Mouse (Mus musculus) cortical plate, adult 2 months (tissue): ENCODE measurements around the gene Galr3. TPM values are rescaled to one million over a fixed set of nuclear protein-coding genes. Genes with fewer than 3 reads are reported as not detected.
"Not testable (repeated sequence)": the region's sequence is repeated elsewhere in the genome, so short reads cannot be mapped to it uniquely, and the experiment has no call there.

Experiments used
- H3K27ac ChIP-seq: fragments of 200-500 bp; 2 replicates; pipeline ENCODE4 v1.5.1; 2012; ENCODE audit warnings: low read length, control low read depth, inconsistent platforms; ENCODE audit not compliant: insufficient read depth
- H3K4me1 ChIP-seq: fragments of 200-500 bp; 2 replicates; pipeline ENCODE4 v1.6.1; 2011; ENCODE audit warnings: low read length; ENCODE audit not compliant: control insufficient read depth, insufficient read depth
- H3K4me3 ChIP-seq: fragments of 200-500 bp; 2 replicates; pipeline ENCODE4 v1.5.1; 2011; ENCODE audit warnings: mild to moderate bottlenecking, low read length, control low read depth; ENCODE audit not compliant: insufficient read depth
- CTCF ChIP-seq: fragments of 200-500 bp; IDR thresholded peaks from 2 replicates; pipeline ENCODE4 v1.5.1; 2011; ENCODE audit warnings: mild to moderate bottlenecking, control low read depth, low read length; ENCODE audit not compliant: insufficient read depth; ENCODE audit errors: extremely low read depth
- POLR2A ChIP-seq: fragments of 200-500 bp; IDR thresholded peaks from 2 replicates; pipeline ENCODE4 v1.6.1; 2011; ENCODE audit warnings: mild to moderate bottlenecking, low read length, control low read depth; ENCODE audit not compliant: insufficient read depth; ENCODE audit errors: extremely low read depth
- polyA plus RNA-seq: library from polyadenylated mRNA; depleted of rRNA; stranded (reverse); fragments of >200 nt; gene quantifications from 2 replicates; pipeline ENCODE4 v1.2.3, GENCODE M21; 2012

The Galr3 gene
- polyA plus RNA-seq, 1 experiment: 0.38 TPM

DNA sequence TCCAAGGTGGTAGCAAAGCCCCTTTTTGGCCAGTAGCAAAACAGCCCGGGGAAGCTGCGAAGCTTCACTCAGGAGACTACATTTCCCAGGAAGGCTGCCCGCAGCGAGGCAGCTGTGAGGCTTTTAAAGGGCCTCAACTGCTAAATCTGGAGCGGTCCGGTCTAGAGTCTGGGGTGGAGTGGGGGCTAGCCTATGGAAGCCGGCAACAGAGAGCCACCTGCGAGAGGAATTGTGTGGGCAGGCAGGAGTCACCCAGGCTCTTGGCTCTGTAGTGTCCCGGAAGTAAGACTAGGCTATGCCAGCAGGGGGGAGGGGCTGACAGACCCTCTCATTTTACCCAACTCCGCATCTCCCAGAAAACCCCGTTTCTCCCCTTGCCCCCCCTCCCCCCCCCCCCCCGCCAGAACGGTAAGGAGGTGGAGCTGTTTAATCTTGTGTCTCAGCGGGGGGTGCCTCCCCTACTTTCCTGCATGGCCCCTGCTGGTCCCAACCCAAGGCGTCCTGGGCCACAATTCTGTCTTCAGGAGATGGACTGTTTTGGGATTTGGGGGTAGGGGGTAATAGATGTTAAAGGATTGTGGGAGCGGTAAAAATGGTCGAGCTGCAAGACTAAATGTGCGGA is 15.9 kb upstream of the Galr3 start:
- Histone ChIP-seq H3K4me3 (peak overlapping the region; percentile 41), H3K4me1 (peaks cover 8% of the 10 kb centered on the region), H3K27ac (no peak overlapping the region)
- no peak for TF ChIP-seq CTCF
- no peak for TF ChIP-seq POLR2A

DNA sequence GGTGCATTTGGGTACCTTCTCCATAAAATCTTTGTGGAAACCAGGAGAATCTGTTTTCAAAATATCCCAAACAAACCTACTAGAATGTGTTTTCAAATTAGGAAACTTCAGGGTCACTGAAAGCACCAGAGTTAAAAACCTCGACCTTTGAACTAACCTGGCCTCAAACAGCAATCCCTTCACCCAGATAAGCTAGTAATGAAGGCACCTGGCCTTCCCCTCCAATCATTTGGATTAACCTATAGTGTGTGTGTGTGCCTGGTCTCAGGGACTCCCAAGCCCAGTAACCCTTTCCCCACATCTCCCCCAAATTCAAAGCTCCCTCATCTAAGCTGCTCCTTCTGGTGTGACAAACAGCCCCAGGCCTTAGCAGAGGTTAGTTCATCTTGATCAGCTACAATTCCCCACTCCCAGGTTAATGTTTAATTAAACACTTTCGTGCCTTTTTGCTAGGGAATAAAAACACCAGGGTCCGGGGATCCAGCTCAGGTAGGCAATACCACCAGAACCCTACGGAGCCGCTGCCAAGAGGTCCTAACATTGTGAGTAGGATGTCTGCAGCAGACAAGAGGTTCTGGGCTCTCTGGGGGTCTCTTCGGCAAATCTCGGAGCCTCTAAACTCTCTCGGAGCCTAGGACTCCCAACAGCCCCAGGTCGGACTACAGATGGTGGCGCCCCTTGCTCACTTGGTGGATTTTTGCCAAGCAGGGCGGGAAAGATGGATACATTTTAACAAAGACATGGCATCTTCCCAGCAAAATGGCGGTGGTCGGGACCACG is 15.0 kb upstream of the Galr3 start:
- peaks cover 8% of the 10 kb centered on the region for H3K4me1 ChIP-seq
- TF ChIP-seq POLR2A: no peak
- no peak for TF ChIP-seq CTCF
- no peak overlapping the region for H3K4me3 ChIP-seq
- H3K27ac ChIP-seq: no peak overlapping the region

- Histone ChIP-seq H3K27ac (peak overlapping the region; percentile 99), H3K4me3 (peak overlapping the region; percentile 92), H3K4me1 (peaks cover 8% of the 10 kb centered on the region)
- TF ChIP-seq POLR2A: no peak
- TF ChIP-seq CTCF: no peak
Observed at GRCm38 (mm10) chr15:79027291-79028205, 14.1 kb upstream of the Galr3 start.

DNA sequence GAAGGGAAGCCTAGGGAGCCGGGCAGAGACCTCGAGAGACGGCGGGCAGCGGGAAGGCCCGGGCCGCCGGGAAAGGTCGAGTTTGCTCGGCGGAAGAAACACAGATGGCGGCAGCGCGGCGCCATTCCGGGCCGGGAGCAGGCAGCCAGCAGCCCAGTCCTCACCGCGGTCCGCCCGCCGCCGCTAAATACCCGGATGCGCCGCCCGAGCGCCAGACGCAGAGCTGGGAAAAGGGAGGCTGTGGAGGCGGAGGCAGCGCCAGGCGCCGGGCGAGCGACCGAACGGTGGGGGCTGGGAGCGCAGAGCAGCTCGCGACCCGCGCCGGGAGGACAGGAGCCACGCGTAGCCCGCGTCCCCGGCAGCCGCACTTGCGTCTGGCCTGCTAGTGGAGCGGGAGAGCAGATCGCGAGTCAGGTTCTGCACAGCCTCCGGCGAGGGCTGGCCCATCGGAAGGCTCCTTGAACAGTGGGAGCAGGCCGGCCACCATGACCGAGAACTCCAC is 13.4 kb upstream of the Galr3 start, which contains the start of gene H1f0:
Gene H1f0 (plus strand): TSS at position 214 of the 502 bp plus-strand sequence.
- Histone ChIP-seq H3K4me1 (peaks cover 7% of the 10 kb centered on the region; the same call in 1 of the 2 replicates), H3K27ac (peak within 1 kb of the TSS; percentile 99), H3K4me3 (peak within 1 kb of the TSS; percentile 92)
- TF ChIP-seq CTCF: no peak
- TF ChIP-seq POLR2A: peak; percentile 62; the same call in 1 of the 2 replicates

GRCm38 (mm10) chr15:79028823-79029484 is 12.7 kb upstream of the Galr3 start:
- Histone ChIP-seq H3K4me3 (peak overlapping the region; percentile 92), H3K27ac (peak overlapping the region; percentile 99), H3K4me1 (peaks cover 7% of the 10 kb centered on the region; the same call in 1 of the 2 replicates)
- no peak for TF ChIP-seq POLR2A
- no peak for TF ChIP-seq CTCF

DNA sequence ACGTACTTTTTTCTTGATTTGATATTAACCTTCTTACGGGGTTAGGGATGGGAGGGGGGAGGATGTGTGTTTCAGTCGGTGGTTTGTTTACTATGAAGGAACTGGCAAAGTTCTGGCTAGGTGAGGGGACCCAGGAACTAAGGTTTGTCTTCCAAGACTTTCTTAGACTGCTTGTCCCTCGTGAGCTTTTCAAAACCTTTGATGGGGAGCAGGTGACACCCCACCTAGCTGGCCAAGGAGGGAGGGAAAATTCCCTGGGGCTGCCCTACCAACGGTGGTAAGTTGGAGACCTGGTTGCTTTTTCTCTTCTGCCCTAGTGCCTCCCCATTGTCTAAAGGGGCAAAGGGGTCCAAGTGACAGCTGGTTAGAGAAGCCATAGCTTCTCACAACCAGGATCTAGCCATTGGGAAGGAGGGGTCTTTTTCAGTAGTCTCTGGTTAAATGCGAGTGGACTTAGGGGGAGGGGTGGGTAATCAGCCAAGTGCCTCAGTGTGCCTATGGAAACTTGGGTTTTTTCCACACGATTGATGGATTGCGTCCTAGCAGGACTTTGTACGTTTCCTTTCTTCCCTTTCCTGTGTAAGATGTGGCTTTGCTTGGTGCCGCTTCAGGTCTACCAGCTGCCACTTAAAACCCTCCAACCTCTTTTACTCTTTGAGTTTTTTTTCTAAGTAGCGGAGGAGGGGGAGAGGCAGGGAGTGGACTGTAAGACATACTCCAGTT is 12.0 kb upstream of the Galr3 start:
- no peak overlapping the region for H3K27ac ChIP-seq
- peaks cover 7% of the 10 kb centered on the region; the same call in 1 of the 2 replicates for H3K4me1 ChIP-seq
- H3K4me3 ChIP-seq: peak overlapping the region; percentile 92
- TF ChIP-seq POLR2A (no peak), CTCF (no peak)

DNA sequence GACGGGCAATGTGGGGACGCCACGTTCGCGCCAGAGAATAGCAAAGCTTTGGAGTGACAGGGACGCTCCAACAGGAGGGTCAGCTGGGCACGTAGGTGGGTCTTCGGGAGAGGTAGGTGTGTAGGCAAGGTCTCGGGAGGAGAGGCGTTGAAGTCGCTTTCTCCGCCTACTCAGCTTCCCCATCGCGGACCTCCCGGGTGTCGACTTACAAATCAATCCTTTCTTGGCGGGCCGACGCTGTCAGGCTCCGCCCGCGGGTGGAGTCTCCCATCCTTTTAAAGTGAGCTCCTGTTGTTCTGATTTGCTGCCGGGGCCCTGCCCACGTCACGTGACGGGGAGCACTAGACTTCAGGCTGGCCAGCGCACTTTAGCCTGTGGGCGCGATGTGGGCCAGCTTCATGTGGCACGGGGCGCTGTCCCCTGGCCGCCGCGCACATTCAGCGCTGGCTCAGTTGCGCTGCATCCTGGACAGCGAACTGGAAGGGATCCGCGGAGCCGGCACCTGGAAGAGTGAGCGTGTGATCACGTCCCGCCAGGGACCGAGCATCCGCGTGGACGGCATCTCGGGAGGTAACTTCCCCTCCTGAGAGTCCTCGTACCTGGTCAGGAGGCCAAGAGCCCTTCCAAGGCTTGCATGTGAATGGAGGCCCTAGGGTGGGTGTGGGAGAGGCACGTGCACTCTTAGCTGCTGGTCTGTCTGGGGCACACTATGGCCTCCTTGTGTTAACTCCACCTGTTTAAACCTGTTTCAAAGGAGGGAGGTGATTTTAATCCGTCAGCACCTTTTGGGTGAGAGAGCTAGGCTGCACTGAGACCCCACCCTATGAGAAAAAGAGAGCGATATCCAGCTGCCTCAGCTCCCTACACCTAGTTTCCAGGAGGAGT is 10.9 kb upstream of the Galr3 start:
- Histone ChIP-seq H3K4me3 (peak overlapping the region; percentile 56), H3K4me1 (peaks cover 7% of the 10 kb centered on the region; the same call in 1 of the 2 replicates), H3K27ac (no peak overlapping the region)
- TF ChIP-seq CTCF (no peak), POLR2A (peak; percentile 66; the same call in 1 of the 2 replicates)

GRCm38 (mm10) chr15:79031908-79032307 is 9.8 kb upstream of the Galr3 start:
- not testable (repeated sequence) for H3K4me1 ChIP-seq, H3K27ac ChIP-seq, H3K4me3 ChIP-seq
